Mouse (Mus musculus) adrenal gland (tissue): ENCODE measurements around the gene Cyp11a1.

Source experiments
- intact Hi-C: fragments of 180-260 bp; cut with DNase I; formaldehyde crosslinking; loops from one replicate; pipeline ENCODE4 v1.15.1; 2025

The Cyp11a1 gene

DNA sequence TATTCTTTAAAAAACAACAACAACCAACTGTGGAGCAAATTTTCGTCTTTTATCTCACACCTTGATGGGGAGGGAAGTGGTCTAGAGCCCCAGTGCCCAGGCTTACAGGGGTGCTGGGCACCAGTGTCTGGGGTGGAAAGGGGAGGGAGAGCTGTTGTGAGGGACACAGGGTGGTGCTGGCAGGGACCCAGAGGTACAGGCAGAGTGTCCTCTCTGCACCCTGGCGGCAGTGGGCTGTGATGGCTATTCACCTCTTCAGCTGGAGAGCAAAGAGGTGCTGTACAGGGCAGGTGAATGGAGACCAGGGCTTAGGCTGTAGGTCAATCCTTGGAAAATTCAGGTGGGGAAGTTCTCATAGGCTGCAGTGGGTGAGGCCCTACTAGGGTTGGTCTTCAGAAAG lies 6.5 kb upstream of the Cyp11a1 start:
- intact Hi-C loops: loop anchor here (2.0 to 10.0 kb wide), 2 partner anchors 137 to 235 kb away; partner anchors contain the start of gene Clk3

DNA sequence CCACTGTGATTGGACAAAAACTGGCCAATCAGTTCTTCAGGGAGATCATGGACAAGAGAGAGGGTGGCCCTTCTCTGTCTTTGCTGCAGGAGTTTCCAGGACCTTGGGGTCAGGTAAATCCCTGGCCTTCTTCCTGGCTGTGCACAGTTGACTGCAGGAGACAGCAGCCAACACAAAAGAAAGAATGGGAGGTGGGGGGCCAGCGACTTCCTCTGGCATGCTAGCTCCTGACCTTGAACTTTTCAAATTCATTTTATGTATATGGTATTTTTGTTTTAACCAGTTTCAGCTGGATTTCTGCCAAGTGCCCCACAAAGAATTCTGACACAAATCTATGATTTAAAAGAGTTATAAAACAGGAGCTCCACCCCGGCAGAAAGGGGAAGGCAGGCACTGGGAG lies 2.9 kb upstream of the Cyp11a1 start:
- intact Hi-C loops: no loop called here

DNA sequence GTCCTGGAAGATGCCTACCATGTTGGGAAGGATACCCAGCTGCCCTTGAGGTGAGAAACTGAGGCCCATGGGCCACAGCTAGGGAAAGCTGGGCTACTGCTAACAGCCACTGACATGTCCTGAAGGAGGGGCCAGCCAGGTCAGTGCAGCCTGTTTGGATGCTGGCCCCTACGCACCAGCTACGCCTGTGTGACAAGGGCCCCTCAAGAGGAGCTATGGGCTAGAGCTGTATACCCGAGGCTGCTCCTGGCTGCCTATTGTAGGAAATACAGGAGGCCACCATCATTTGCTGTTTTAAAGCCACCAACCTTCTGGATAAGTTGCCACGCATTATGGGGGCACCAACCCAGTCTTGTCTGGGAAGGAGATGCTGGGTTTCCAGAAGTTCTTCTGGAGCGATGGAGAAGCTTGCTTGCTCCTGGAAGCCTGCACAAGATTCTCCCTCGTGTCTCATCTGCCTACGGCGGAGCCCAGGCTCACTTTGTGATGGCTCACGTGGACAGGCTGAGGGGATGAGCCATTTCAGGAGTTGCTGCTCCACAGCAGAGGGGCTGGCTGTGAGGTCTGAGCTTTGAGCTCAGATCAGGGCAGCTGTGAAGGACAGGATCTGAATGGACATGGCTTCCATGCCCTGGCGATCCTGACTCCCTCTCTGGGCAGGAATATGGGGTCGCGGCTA lies 2.3 kb downstream of the Cyp11a1 start:
- intact Hi-C loops: no loop called here

DNA sequence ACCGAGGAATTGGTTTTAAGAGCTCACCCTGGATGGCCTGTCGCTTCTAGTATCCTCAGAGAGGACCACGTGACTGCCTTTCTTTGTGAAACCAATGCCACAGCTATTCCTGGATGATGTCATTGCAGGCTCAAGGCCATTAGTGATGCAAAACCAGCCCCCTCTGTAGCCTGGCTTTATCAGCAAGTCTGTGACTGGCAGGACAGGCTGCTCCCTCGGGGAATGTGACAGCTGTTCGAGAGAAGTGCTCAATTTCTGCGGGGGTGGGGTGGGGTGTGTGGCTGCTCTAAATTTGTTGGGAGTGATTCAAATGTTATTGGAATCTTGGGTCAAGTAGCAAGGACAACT lies 2.8 kb downstream of the Cyp11a1 start:
- intact Hi-C loops: no loop called here

DNA sequence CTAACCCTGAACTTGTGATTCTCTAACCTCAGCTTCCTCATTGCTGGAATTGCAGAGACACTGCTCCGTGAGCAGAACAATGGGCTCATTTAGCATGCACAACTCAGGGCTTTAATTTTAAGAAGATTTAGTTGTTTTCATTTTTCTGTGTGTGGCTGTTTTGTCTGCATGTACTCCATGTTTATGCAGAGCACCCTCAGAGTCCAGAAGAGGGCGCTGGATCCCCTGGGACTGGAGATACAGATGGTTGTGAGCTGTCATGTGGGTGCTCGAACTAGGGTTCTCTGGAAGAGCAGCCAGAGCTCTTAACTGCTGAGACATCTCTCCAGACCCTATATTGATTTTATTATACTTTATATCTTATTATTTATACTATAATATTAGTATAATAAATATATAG lies 3.4 kb downstream of the Cyp11a1 start:
- intact Hi-C loops: no loop called here

DNA sequence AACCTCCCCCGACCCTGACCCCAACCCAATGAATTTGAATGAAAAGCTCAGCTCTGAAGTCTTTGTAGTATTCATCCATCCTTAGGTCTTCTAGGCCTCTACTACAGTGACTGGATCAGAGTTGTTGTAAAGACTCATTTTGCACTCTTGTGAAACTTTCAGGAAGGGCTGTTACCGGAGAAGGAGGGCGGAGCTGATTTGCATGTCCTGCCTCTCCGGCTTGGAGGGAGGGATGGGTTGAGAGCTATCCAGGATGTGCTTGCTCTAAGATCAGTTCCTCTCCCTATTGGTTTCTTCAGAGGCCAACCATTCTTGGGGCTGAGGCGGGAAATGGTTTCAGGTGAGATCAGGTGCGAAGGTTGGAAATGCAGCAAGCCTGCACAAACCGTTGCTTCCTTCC lies 4.8 kb downstream of the Cyp11a1 start:
- intact Hi-C loops: no loop called here

DNA sequence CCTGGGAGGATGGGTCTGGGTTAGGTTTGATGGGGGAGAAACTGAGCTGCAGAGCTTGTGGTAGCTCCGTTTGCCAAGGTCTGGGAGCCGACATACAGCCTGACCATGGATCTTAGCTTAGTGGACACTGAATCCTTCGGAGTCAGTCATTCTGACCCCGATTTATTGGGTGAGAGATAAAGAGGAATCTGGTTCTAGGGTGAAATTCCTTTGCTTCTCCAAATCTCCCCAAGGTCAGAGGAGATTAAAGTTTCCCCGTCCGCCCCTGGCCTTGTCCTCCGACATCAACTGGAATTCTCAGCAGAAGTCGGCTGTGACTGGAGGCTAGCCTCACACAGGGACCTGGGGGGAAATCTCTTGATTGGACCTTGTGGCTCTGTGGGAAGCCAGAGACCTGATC lies 5.3 kb downstream of the Cyp11a1 start:
- intact Hi-C loops: no loop called here

DNA sequence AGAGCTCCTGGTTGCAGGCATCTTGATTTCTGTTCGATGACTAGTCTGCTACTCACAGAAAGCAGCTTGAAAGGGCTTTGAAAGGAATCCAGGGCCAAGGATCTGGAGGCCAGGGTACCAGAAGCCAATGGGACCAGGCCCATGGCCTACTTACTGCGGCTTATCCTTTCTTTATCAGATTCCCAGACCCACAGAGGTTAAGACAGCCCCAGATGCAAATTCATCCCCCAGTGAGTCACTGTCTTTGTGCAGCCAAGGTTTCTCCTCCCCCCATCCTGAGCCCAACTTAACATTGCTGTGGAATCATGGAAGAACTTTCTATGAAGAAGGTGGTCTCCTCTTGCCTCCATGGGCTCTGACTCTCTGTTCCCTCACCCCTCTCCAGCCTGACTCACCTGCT lies 6.3 kb downstream of the Cyp11a1 start:
- intact Hi-C loops: no loop called here

DNA sequence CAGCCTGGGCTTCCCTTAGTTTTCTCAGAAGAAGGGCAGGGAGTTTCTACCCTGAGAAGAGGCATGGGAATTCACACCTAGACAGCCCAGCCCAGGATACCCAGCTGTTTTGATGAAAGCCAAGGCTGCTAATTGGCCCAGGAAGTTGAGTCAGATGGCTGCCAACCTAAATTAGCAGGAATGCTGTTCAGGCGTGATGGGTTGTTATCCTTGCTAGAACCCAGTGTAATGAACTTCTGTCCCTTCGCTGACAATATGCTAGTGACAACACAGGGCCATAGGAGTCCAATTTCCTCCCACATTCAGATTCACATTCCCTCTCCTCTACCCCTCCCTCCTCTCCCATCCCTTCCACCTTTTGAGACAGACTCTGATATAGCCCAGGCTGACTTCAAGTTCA lies 6.7 kb downstream of the Cyp11a1 start:
- intact Hi-C loops: no loop called here

DNA sequence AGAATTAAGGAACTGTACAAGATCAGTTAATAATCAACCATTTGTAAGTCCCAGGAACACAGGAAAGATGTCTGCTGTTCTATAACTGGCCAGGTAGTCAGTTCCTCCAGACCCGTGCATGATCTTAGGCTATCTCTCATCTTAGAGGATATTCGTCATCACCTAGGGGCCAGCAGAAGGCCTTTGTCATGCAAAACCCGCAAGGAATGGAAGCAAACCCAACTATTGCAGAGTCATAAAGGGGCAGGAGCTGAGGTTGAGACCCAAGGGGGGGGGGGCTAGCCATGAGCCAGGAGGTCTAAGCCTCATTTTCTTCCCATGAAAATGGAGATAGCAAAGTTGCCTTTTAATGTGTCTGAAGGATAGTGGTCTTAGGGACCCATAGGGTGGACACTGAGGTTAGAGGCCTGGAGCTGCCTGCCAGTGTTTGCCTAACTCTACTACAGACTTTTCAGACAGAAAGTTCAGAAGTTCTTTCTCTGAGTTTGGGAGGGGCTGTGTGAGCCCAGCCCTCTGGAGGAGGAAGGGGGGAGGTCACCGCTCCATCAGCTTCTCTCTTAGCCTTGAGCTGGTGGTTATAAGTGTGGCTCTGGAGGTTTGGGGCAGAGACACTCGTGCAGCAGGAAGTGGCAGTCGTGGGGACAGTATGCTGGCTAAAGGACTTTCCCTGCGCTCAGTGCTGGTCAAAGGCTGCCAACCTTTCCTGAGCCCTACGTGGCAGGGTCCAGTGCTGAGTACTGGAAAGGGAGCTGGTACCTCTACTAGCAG lies 8.4 kb downstream of the Cyp11a1 start:
- intact Hi-C loops: no loop called here

DNA sequence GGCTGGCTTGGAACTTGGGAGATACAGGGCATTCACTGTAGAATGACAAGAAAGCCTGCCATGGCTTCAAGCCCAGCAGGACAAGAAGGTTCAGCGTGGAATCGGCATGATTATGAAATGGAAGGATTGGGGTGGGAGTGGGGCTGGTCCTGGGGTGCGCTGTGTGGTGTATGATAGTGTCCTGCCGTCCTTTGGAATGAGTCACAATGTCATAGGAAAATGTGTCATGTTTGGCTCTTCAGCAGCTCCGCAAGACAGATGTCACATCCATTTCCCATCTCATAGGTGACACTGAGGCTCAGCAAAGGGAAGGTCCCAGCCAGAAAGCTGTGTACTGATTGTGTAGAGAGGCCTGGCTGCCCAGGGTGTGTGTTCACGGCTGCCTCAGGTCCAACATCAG lies 9.6 kb downstream of the Cyp11a1 start:
- intact Hi-C loops: no loop called here

DNA sequence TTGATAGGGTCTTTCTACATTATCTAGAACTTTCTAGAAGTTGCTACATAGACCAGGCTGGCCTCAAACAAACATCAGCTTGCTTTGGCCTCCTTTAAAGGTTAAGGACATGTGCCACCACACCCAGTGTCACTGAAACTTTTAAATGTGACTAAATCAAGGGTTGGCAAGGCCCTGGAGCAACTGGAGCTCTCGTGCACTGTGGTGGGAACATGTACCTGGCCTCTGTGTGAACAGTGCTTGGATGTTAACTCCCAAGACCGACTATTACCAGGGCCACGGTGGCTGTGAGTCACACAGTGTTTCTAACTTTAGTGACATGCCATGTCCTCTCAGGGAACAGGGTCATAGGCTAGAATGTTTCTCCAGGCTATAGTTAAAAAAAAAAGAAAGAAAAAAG lies 10.8 kb downstream of the Cyp11a1 start:
- intact Hi-C loops: no loop called here

DNA sequence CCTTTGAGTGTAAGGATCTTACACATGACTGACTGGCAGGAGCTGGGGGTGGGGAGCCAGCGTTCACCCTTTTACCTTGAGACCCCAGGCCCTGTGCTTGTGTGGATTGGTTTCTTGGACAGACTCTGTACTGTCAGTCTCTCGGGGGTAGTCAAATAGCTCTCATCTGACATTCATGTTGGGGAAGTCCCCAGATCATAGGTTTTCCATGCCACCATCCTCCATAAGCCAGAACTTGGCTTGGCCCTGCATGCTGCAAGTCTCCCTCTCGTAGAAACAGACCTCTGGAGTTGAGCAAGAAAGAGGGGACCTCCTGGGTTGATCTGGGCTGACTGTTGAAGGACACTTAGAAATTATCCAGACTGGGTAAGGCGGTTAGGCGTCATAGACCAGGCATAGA lies 12.2 kb downstream of the Cyp11a1 start:
- intact Hi-C loops: no loop called here

DNA sequence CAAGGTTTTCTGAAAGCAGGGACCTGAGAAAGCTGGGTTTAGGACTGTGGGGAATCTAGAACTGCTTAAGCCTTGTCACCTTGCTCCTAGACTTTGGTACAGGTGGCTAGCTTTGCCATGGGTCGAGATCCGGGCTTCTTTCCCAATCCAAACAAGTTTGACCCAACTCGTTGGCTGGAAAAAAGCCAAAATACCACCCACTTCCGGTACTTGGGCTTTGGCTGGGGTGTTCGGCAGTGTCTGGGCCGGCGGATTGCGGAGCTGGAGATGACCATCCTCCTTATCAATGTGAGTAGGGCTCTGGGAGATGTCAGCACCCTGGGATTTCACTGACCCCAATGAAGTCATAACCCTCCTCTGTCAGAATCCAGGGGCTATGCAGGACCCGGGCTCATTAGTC lies 19.8 kb downstream of the Cyp11a1 start:
- intact Hi-C loops: no loop called here

DNA sequence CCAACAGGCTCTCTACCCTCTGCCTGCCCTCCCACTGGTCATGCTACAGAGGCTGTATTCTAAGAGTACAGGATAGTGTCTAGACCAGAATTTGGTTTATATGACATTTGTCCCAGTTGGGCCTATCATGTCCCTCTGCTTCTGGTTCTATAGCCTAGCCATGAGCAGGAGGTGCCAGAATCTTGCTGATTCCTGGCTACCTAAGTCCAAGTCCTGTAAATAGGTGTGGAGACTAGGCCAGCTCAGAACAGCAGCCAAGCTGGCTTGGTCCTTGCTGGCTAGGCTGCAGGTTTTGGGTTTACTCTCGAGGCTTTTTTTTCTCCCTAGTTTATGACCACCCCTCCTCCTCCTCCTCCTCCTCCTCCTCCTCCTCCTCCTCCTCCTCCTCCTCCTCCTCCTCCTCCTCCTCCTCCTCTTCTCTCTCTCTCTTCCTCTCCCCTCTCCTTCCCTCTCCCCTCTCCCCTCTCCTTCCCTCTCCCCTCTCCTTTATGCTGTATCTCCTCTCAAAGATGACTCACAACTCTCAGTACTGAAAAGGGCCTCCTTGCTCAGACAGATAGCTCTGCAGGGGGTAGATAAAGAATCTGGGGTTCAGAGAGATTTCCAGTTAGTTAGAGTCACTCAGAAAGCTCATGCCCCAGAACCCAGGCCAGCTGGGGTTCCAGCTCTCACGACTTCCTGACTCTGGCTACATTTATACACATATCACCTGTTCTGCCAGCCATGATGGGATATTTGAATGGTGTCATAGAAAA lies 21.4 kb downstream of the Cyp11a1 start:
- intact Hi-C loops: no loop called here

DNA sequence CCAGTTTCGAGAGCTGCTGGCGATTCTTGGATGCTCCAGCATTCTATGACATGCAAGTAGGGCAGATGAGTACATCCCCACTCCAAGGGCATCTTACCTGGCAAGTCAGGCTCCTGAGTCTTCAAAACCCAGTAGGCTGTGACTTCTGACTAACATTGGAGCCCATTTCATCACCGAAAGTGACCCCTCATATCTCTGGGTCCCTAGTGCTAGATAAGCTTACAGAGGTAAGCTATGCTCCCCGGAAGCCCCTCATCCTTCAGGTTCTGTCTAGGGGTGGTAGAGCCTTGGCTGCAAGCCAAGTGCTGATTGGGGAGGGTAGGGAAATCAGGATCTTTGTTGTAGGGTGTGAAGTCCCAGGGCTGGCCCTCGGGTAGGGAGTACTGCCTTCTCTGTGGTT lies 22.6 kb downstream of the Cyp11a1 start:
- intact Hi-C loops: no loop called here

DNA sequence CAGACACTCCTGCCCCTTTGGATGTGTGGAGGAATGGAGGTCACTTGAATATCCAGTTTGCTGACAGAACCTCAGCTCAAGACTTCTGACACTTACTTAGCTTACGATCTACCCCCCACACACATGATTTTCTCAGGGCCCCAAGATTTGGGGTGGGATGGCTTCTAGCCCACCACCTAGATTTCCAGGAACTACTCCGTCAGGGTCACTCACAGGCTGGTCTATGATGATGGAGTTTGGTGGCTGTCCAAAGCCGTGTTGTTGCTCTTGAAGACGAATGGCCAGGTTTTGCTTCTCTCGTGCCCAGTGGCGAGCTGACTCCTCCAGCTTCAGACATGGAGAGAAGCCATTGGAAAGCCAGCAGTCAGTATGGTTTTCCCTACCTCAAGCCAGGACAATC lies 23.4 kb downstream of the Cyp11a1 start:
- intact Hi-C loops: no loop called here

DNA sequence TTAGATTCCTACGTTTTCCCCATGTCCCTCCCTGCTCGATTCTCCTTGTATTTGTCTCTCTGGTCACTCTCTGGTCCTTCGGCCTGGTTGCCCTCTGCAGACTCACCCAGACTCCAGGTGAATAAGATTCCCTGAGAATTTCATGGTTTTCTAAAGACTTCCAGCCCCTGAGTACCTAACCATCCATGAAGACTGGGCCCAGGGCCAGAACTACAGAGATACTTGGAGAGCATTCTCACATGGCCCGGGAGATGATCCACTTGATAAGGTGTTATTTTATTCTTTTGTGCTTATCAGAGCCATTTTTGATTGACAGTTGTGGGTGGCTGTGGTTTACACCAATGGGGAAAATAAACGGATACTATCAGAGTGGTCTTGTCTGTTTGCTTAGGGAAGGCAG lies 25.7 kb downstream of the Cyp11a1 start:
- intact Hi-C loops: no loop called here

DNA sequence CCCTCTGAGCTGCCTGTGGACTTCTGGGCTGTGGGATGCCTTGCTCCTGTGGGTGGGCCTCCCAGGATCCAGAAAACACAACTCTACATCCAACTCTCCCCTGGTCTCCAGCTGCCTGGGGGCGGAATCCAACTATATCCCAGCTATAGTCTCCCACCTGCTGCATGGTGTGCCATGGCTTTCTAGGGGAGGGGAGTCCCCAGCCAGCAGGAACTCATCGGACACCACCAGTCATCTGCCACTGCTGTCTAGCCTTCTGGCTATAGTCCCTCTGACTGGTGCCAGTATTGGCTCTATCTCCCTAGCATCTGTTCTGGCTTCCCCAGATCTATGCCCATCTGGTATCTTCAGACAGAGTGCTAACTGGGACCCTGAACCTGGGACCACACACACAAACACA lies 29.3 kb downstream of the Cyp11a1 start:
- intact Hi-C loops: loop anchor here (5.0 kb wide), 1 partner anchor 247 kb away; no protein-coding TSS in a partner anchor

DNA sequence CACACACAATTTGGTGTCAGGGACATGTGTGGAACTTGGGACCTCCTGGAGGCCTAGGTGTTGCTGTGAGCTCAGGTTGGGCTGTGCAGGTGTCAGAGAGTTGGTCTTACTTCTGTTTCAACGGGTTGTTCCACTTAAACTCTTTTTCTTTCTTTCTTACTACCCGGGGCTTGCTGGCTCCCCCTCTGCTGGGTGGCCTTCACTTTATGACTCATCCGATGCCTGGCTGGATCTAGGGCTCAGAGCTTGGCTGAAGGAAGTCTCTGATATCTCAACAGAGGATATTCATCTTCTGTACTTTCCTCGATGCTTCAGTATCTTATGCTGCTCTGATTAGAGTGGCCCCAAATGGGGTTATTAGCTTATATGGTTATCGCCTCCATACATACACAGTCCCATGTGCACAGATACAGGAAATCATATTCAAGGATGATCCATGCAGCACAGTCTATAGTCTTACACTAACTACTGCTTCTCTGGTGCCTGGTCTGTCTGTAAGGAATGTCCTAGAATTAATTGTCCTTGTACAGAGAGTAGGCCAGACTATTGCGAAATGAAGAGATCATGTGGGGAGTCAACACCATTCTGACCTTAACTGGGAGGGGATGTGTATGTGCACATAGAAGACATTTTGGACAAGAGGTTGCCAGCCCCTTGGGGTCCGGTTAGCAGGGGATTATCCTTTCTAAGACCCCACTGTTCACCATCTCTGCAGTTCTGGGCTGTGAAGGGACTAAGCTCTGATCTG lies 29.9 kb downstream of the Cyp11a1 start:
- intact Hi-C loops: loop anchor here (5.0 kb wide), 1 partner anchor 246 kb away; no protein-coding TSS in a partner anchor

DNA sequence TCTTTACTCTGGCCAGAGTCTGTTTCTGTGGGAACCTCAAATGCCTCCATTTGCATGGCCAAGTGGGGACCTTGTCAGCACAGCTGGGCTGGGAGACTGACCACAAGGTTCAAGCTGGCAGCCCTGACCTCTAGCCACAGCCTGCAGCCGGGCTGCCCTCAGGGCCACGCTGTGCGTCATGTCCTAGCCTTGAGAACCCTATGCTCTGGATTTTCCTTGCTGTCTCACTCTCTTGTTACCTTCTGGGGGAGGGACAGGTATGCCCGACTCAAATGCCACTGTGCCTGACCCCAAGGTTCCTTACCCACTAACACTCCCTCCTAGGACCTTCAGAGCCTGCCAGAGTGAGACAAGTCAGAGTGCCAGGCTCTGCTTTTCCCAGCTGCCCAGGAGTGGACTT lies 30.8 kb downstream of the Cyp11a1 start:
- intact Hi-C loops: loop anchor here (5.0 kb wide), 1 partner anchor 245 kb away; no protein-coding TSS in a partner anchor
